Mouse (Mus musculus) olfactory bulb, adult 2 months (tissue): ENCODE data around the gene Rnf187. TPM values are rescaled to one million over a fixed set of nuclear protein-coding genes. Genes with fewer than 3 reads are reported as not detected.

Experiments
- H3K27ac ChIP-seq: fragments of 200-500 bp; 2 replicates; pipeline ENCODE4 v1.5.1; 2012; ENCODE audit warnings: low read depth, low read length; ENCODE audit not compliant: insufficient read depth
- H3K4me1 ChIP-seq: fragments of 200-500 bp; 2 replicates; pipeline ENCODE4 v1.6.1; 2012; ENCODE audit warnings: low read length; ENCODE audit not compliant: control insufficient read depth, insufficient read depth
- H3K4me3 ChIP-seq: fragments of 200-500 bp; 2 replicates; pipeline ENCODE4 v1.5.1; 2012; ENCODE audit warnings: mild to moderate bottlenecking, low read depth, low read length, moderate library complexity; ENCODE audit not compliant: insufficient read depth
- CTCF ChIP-seq: fragments of 200-500 bp; IDR thresholded peaks from 2 replicates; pipeline ENCODE4 v1.5.1; 2012; ENCODE audit warnings: low read depth, mild to moderate bottlenecking, low read length, moderate library complexity; ENCODE audit not compliant: insufficient read depth
- POLR2A ChIP-seq: fragments of 200-500 bp; IDR thresholded peaks from 2 replicates; pipeline ENCODE4 v1.6.1; 2012; ENCODE audit warnings: mild to moderate bottlenecking, low read depth, low read length, moderate library complexity; ENCODE audit not compliant: insufficient read depth
- WGBS: fragments of 180-500 bp; shearing (Covaris S2); methylation state at CpG from one replicate; pipeline ENCODE4 v1.1.7; 2018; 5-methylcytosine and 5-hydroxymethylcytosine counted together
- polyA plus RNA-seq: library from polyadenylated mRNA; stranded (reverse); fragments of >200 nt; gene quantifications from 2 replicates; pipeline ENCODE4 v1.2.4, GENCODE M21; 2012; ENCODE audit warnings: low replicate concordance; ENCODE audit not compliant: missing spikeins, insufficient read depth, insufficient read length

Gene Rnf187
- polyA plus RNA-seq, 1 experiment: not detected

GRCm38 (mm10) chr11:58897485-58897884, 41.2 kb downstream of the Rnf187 start:
- Histone ChIP-seq H3K27ac (no peak overlapping the region), H3K4me3 (no peak overlapping the region), H3K4me1 (peaks cover 7% of the 10 kb centered on the region)
- 64% methylated on average over 6 of the region's 6 CpGs for WGBS
- no peak for TF ChIP-seq POLR2A
- TF ChIP-seq CTCF: no peak

- WGBS: 75% methylated on average over 6 of the region's 6 CpGs
- Histone ChIP-seq H3K4me1 (peaks cover 3% of the 10 kb centered on the region; the same call in 1 of the 2 replicates), H3K4me3 (no peak overlapping the region), H3K27ac (no peak overlapping the region)
- TF ChIP-seq POLR2A (no peak), CTCF (no peak)
Measured at GRCm38 (mm10) chr11:58894456-58894855, 44.3 kb downstream of the Rnf187 start.

GRCm38 (mm10) chr11:58890511-58890910, 48.2 kb downstream of the Rnf187 start:
- 84% methylated on average over 10 of the region's 10 CpGs for WGBS
- Histone ChIP-seq H3K27ac (no peak overlapping the region), H3K4me3 (no peak overlapping the region), H3K4me1 (no peaks in the 10 kb centered on the region)
- TF ChIP-seq CTCF (no peak), POLR2A (no peak)

- no peaks in the 10 kb centered on the region for H3K4me1 ChIP-seq
- no peak overlapping the region for H3K4me3 ChIP-seq
- no peak for TF ChIP-seq POLR2A
- TF ChIP-seq CTCF: no peak
- H3K27ac ChIP-seq: no peak overlapping the region
- WGBS: 86% methylated on average over 8 of the region's 8 CpGs
Measured at GRCm38 (mm10) chr11:58883756-58884155, 55.0 kb downstream of the Rnf187 start.

Other genes starting within 250 kb of the Rnf187 start
- gene Olfr319, start 239.8 kb downstream of the Rnf187 start, polyA plus RNA-seq: not detected in 2 replicates
- not detected in 2 replicates for gene Olfr318, start 214.9 kb downstream of the Rnf187 start, polyA plus RNA-seq
- gene Olfr317, start 199.7 kb downstream of the Rnf187 start, polyA plus RNA-seq: not detected in 2 replicates
- gene Olfr316, start 186.2 kb downstream of the Rnf187 start, polyA plus RNA-seq: not detected in 2 replicates
- not detected in 2 replicates for gene Olfr315, start 165.7 kb downstream of the Rnf187 start, polyA plus RNA-seq
- gene Olfr314, start 156.0 kb downstream of the Rnf187 start, polyA plus RNA-seq: not detected in 2 replicates
- gene Fam183b, start 137.0 kb downstream of the Rnf187 start, polyA plus RNA-seq: not detected in 2 replicates
- gene Olfr313, start 123.9 kb downstream of the Rnf187 start, polyA plus RNA-seq: not detected in 2 replicates
- gene Olfr312, start 109.7 kb downstream of the Rnf187 start, polyA plus RNA-seq: not detected in 2 replicates
- gene Olfr311, start 99.7 kb downstream of the Rnf187 start, polyA plus RNA-seq: not detected in 2 replicates
- not detected in 2 replicates for gene Gm12258, start 91.8 kb downstream of the Rnf187 start, polyA plus RNA-seq
- gene 2810021J22Rik, start 71.7 kb downstream of the Rnf187 start, polyA plus RNA-seq: not detected in 2 replicates
- not detected in 2 replicates for gene Zfp39, start 34.7 kb downstream of the Rnf187 start, polyA plus RNA-seq
- gene Btnl10, start 21.0 kb downstream of the Rnf187 start, polyA plus RNA-seq: not detected in 2 replicates
- gene Hist3h2ba, start 10.0 kb upstream of the Rnf187 start, polyA plus RNA-seq: not detected in 2 replicates
- not detected in 2 replicates for gene Hist3h2a, start 15.8 kb upstream of the Rnf187 start, polyA plus RNA-seq
- gene Trim17, start 15.8 kb upstream of the Rnf187 start, polyA plus RNA-seq: not detected in 2 replicates
- gene Trim11, start 39.2 kb upstream of the Rnf187 start, polyA plus RNA-seq: not detected in 2 replicates
- gene Obscn, start 197.5 kb upstream of the Rnf187 start, polyA plus RNA-seq: not detected in 2 replicates
- gene Iba57, start 224.8 kb upstream of the Rnf187 start, polyA plus RNA-seq: not detected in 2 replicates
- gene Gjc2, start 244.3 kb upstream of the Rnf187 start, polyA plus RNA-seq: not detected in 2 replicates